Mouse (Mus musculus) lung, postnatal 36 days (tissue): ENCODE measurements around the gene Arel1.
A peak's percentile ranks its signal among the peaks of the same experiment; 100 is the strongest.

Source experiments
- DNase-seq: peaks from one replicate; pipeline ENCODE4 v3.0.0; 2022; ENCODE audit warnings: mixed read lengths

Gene Arel1

DNA sequence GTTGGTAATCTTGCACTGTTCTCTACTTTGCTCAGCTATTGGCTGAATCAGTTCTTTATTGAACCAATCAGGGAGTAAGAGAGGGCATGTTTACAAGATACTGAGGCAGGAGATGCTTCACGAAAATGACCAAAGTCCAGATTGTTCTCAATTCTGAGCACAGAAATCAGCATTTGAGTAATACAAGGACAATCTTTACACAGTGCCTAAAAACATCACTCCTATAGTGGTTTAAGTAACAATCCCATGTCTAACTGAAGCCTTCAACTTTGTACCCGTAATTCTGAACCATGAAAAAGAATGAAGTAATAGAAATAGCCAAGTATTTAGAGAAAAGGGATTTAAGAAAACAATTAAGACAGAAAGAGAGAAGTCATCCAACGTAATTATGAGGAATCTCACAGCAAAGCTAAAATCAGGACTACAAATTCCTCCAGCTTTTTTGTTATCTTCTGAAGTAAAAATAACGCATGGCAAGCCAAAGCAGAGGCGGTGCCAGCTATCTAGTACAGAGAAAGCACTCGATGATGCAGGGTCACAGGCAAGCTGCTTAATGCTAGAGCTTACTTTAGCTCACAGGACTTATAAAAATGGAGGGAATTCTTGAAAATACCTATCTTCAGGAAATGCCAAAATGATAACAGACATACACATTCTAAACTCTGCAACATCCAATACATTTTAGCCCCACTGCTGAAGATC lies 22.0 kb downstream of the Arel1 start:
- DNase-seq, result no peak

DNA sequence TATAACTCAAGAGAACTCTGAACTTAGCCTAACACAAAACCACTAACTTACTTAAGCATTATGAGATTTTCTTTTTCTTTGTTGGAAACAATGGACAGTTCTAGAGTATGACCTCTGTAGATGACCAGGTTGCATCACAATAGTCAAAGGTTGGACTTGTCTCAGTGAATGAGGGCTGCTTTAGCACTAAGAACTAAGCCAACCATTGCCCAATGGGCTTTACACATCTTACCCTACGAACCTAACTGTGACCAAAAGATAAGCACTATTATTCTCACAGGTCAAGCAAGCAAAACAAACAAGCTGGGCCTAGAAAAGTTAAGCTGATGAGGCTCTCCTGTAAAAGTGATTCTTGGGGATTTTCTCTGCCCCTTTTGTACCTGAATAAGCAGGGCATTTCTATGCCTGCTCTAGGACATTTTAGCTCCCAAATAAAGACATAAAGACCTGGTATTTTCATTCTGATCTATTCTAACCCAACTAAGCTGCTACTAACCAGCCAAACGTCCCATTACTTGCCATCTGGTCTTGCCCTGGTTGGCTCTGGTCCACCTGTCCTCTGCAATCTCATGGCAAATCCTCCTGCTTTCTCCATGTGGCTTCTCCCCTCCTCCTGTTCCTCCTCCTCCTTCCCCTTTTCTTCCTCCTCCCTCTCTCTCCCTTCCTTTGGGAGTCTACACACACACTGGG lies 22.7 kb downstream of the Arel1 start:
- no peak for DNase-seq

GRCm38 (mm10) chr12:84944813-84945553 lies 25.7 kb downstream of the Arel1 start:
- no peak for DNase-seq

DNA sequence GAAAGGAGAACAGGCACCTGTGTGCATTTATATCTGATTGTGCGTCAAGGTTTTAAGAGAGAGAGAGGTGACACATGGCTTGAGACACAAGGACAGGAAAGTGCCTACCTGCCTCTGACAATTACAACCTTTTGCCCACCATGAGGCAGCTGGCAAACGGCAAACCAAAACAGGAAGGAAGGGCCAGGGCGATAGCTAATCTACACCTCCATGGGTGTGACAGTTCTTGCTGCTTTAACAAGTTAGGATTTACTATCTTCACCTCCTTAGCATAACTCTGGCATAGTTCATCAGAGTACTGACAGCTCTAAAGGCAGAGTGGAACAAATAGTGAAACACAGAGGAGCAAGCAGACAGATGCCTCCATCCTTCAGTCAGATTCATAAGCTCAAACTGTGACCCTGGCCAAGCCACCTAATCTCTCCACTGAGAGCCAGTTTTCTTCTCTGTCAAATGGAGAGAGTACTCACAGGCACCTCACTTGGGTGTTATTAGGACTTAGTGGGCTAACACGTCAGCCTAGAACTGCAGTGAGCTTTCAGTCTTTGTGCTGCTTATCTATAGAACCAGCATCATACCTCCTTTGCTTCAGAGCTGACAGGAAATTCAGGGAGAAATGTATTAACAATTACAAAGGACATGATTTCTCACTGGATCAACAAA lies 26.4 kb downstream of the Arel1 start:
- DNase-seq, result no peak

- no peak for DNase-seq
These were observed 27.4 kb downstream of the Arel1 start for GRCm38 (mm10) chr12:84943006-84943952.

DNA sequence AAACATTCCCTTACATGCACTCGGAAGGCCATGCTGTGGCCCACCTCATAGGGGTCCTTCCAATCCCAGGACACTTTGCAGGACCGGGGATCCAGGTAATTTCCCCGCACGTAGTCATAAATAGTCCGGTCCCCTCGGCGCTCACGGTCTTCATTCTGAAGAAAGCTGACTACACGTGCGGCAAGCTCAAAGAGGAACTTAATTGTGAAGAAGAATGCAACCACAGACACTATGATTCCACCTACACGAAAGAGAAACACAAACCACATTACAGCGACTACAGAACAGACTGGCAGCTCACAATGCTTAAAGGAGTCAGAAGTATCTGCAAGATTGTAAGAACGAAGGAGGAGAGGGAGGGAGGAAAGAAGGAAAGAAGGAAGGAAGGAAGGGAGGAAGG lies 29.0 kb downstream of the Arel1 start:
- DNase-seq, result no peak

GRCm38 (mm10) chr12:84940343-84940742 lies 30.4 kb downstream of the Arel1 start:
- DNase-seq, result no peak

DNA sequence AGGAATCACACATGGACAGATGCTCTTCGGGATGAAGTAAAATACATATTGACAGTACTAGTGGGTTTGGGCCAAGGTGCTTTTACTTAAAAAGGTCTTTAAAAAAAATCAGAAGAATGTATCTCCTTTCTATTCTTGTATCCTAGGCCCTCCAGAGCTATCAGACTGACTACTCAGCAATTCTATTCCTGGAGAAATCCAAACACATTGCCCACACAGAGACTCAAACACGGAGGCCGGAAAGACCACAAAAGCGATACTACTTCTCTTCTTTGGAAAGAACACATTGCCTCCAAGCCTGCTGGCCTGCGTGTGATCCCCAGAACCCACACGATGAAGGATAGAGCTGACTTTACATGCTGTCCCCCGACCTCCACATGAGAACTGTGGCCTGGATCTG lies 31.6 kb downstream of the Arel1 start:
- no peak for DNase-seq

- no peak for DNase-seq
These were observed 35.4 kb downstream of the Arel1 start for GRCm38 (mm10) chr12:84935343-84935742.

DNA sequence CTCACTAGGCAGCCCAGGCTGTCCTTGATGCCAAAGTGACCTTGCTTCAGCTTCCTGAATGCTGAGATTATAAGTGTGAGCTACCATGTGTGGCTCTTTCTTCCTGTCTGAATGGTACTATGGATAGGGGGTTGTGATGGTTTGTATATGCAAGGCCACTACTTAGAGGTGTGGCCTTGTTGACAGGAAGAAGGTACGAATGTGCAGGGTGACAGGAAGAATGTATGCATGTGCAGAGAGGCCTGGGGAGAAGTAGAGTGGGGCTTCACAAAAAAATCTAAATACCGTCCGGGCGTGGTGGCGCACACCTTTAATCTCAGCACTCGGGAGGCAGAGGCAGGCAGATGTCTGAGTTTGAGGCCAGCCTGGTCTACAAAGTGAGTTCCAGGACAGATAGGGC lies 38.5 kb downstream of the Arel1 start:
- DNase-seq, result no peak

DNA sequence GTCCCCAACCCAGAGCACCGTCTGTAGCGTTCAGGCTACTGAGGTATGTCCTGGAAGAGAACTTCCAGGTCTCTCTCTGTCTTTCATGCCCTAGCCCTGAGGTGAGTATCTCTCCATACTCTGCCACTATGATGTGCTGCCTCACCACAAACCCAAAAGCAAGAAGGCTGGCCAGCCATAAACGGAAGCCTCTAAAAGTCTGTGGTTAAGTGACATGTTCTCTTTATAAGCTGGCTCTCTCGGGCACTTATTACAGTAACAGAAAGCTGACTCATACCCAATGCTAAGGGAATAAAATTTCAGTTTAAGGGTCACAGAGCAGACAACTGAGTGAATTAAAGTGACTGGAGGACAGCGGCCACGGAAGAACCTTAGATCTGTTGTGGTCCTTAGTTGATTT lies 44.2 kb downstream of the Arel1 start:
- DNase-seq, result no peak

- no peak for DNase-seq
These were observed 46.4 kb downstream of the Arel1 start for GRCm38 (mm10) chr12:84924324-84924723.

DNA sequence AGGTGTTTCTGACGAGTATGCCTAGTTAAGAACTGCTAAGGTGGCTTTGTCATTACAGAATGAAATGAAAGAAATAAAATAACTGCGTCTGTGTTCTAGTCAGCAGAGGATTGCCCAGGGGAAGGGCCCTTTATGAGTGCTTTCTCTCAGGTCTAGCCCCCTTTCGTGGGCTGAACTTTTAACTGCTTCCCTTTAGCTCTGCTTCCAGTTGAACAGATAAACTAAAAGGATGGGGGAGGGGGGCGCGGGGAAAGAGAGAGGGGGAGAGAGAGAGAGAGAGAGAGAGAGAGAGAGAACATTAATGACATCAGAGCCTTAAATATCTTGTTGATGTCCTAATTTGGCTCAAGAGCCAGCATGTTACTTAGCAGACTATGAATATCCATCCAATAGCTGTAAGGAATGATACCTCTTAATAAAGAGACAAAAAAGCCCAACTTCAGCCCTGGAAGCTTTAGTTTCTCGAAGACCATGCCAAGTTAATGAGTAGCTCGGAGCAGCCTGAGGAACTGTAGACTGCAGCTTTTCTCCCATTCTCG lies 48.8 kb downstream of the Arel1 start:
- DNase-seq, result no peak

DNA sequence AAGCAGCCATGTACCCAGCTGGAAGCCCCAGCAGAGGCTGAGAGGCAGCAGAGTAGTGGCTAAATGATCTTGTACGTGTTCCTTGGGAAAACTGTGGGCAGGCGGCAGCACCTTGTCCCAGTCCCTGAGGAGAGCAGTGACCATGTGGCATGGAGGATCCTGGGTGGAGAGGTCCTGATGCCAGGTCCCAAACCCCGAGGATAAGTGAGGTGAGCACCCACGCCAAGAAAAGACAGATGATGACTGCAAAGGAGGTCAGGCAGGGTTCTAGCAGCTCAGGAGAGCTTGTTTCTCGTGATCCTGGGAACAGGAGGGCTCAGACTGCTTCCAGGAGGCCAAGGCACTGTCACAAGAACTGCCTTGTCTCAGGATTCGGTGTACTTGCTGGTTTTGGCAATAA lies 51.9 kb downstream of the Arel1 start:
- no peak for DNase-seq

DNA sequence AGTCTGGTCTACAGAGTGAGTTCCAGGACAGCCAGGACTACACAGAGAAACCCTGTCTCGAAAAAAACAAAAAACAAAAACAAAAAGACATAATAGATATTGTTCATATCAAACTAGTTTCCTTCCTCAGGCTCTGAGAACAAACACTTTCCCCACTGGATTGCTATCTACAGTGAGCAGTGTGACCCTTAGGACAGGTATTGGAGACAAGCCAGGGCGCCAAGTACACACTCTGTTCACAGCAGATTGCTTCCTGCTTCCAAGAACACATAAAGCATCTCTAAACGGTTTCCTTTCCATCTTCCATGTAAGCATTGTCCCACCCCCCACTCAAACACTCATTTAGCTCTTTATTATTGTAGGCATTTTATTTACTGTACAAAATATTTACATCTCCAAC lies 52.9 kb downstream of the Arel1 start:
- DNase-seq, result no peak

DNA sequence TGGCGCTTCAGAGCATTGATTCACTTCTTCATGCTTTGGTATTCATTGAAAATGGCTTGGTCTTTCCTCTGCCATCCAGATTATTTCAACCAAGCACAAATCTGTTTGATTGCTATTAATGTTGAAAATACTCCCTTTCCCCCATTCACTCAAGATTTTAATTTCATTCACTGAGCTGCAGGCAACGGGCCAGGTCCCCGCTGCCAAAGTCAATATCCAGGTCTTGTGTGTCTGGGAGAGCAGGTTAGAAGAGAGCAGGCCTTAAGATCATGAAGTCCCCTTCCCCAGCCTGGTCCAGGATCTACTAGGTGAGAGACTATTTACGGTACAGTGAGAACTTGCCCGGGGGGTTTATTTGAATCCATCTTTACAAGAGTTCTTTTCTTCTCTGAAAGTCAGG lies 55.7 kb downstream of the Arel1 start:
- DNase-seq, result peak; percentile 48

GRCm38 (mm10) chr12:84912652-84913104 lies 58.0 kb downstream of the Arel1 start:
- DNase-seq, result peak; percentile 13

- no peak for DNase-seq
These were observed 59.1 kb downstream of the Arel1 start for GRCm38 (mm10) chr12:84911640-84912039.

DNA sequence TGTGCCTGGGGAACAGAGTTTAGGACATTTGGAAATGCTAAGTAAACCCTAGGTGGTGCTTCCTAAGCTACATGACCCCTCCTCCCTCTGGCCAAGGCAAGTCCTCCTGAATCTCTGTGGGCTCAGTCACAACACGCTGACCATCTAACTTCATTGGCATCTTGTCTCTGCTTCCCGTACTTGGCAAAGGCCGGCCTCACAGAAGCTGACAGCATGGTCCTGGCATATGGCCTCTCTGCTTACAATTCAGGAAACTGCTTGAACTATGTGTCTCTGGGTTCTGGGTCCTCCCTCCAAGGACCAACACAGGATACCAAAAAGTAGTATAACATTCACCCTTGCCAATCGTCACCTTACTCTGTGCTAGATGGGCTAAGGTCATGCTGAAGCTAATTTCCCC lies 60.6 kb downstream of the Arel1 start:
- DNase-seq, result no peak

GRCm38 (mm10) chr12:84907627-84908480 lies 62.8 kb downstream of the Arel1 start:
- DNase-seq, result peak; percentile 51
